Mouse (Mus musculus) liver, embryonic 14.5 days (tissue): ENCODE results near the gene Efhb. TPM values are rescaled to one million over a fixed set of nuclear protein-coding genes. Genes with fewer than 3 reads are reported as not detected.
A peak's percentile ranks its signal among the peaks of the same experiment; 100 is the strongest.

Experiments
- ATAC-seq: fragments of 200-750 bp; cut with Nextera tagmentation; 2 replicates; pipeline ENCODE4 v1.8.0; 2017; ENCODE audit warnings: moderate number of reproducible peaks, mild to moderate bottlenecking, moderate library complexity; ENCODE audit not compliant: insufficient read depth
- DNase-seq, 3 experiments: peaks; one replicate each; pipeline ENCODE4 v3.0.0-alpha.2; 2012 to 2013; ENCODE audit warnings: low read depth in 3 of 3, low spot score in 3 of 3
- H3K27ac ChIP-seq: fragments of 300-500 bp; sonication (generic); 2 replicates; pipeline ENCODE4 v1.5.1; 2014; ENCODE audit warnings: moderate library complexity, mild to moderate bottlenecking, control low read depth, inconsistent platforms
- H3K27me3 ChIP-seq: fragments of 300-500 bp; sonication (generic); 2 replicates; pipeline ENCODE4 v1.6.1; 2014; ENCODE audit warnings: mild to moderate bottlenecking, low read length, moderate library complexity; ENCODE audit not compliant: control insufficient read depth, insufficient read depth
- H3K36me3 ChIP-seq: fragments of 300-500 bp; sonication (generic); replicated peaks from 2 replicates; pipeline ENCODE4 v1.6.1; 2014; ENCODE audit warnings: low read depth; ENCODE audit not compliant: control insufficient read depth, insufficient read depth
- H3K4me1 ChIP-seq, 2 experiments: fragments of 200-500 bp in 1 of 2; fragments of 300-500 bp in 1 of 2; sonication (generic) in 1 of 2; replicated peaks; 2 replicates each; pipeline ENCODE4 v1.6.1; 2012 to 2014; ENCODE audit warnings: antibody characterized with exemption in 1 of 2, inconsistent platforms in 1 of 2, low read length in 1 of 2; ENCODE audit not compliant: control insufficient read depth in 2 of 2, insufficient read depth in 2 of 2
- H3K4me2 ChIP-seq: fragments of 300-500 bp; sonication (generic); 2 replicates; pipeline ENCODE4 v1.6.1; 2014; ENCODE audit warnings: low read depth, mild to moderate bottlenecking, control low read depth, moderate library complexity
- H3K4me3 ChIP-seq, 2 experiments: fragments of 200-500 bp in 1 of 2; fragments of 300-500 bp in 1 of 2; sonication (generic) in 1 of 2; 2 replicates each; pipeline ENCODE4 v1.5.1; 2012 to 2014; ENCODE audit warnings: low read depth in 2 of 2, low read length in 2 of 2, mild to moderate bottlenecking in 2 of 2, control low read depth in 1 of 2, inconsistent platforms in 1 of 2, moderate library complexity in 1 of 2; ENCODE audit not compliant: insufficient read depth in 1 of 2
- H3K9ac ChIP-seq: fragments of 300-500 bp; sonication (generic); replicated peaks from 2 replicates; pipeline ENCODE4 v1.6.1; 2014; ENCODE audit warnings: mild to moderate bottlenecking, control low read depth, moderate library complexity
- H3K9me3 ChIP-seq: fragments of 300-500 bp; sonication (generic); 2 replicates; pipeline ENCODE4 v1.6.1; 2016; ENCODE audit warnings: low read length, mixed read lengths; ENCODE audit not compliant: control insufficient read depth
- CTCF ChIP-seq: IDR thresholded peaks from 2 replicates; pipeline ENCODE4 v1.5.1; 2016; ENCODE audit warnings: antibody characterized with exemption, low read depth, control low read depth
- EP300 ChIP-seq: IDR thresholded peaks from 2 replicates; pipeline ENCODE4 v1.6.1; 2016; ENCODE audit warnings: antibody characterized with exemption, low read depth
- WGBS: fragments of 180-500 bp; shearing (Covaris S2); extraction: QIAGEN DNeasy Blood & Tissue Kit; methylation state at CpG from one replicate; pipeline ENCODE4 v1.1.7; 2014; ENCODE audit not compliant: insufficient replicate concordance; 5-methylcytosine and 5-hydroxymethylcytosine counted together
- polyA plus RNA-seq, 2 experiments: library from polyadenylated mRNA; depleted of rRNA in 1 of 2; stranded (reverse) in 1 of 2; unstranded in 1 of 2; fragments of >200 nt; fragmentation: Nextera tagmentation in 1 of 2; extraction: Ambion mirVana in 1 of 2; gene quantifications; 2 replicates each; pipeline versions ENCODE4 v1.2.1 to v1.2.3; 2012 to 2014

The Efhb gene
- polyA plus RNA-seq, 2 experiments, result 0.01 TPM; not detected in 1

DNA sequence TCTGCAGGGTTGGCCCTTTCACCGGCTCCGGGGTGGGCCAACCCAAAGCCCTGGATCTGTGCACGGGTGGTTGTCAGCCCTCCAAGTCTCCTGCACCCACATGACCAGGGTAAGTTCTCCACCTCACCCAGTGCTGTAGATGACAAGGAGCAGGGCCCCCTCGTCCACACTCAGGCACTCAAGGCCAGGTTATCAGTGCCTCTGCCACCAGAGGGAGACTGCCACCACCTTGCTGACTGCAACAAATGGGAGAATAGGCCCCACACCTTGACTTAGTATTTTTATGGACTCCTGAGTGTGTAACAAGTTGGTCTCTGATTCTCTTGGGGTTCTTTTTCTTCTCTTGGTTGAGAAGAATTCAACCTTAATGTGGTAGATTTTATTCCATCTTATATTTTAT, 2.4 kb upstream of the Efhb start:
- Histone ChIP-seq H3K9me3 (no peaks in the 10 kb centered on the region), H3K36me3 (no peaks in the 10 kb centered on the region), H3K27ac (no peak overlapping the region), H3K9ac (no peak overlapping the region), H3K4me2 (no peak overlapping the region), H3K4me3 (no peak overlapping the region), H3K4me1 (no peaks in the 10 kb centered on the region; a peak in 1 of 4 replicates), H3K27me3 (no peaks in the 10 kb centered on the region)
- no peak for DNase-seq
- ATAC-seq, result no peak
- TF ChIP-seq CTCF (peak; percentile 75), EP300 (no peak)
- WGBS, result 43% methylated on average over 4 of the region's 4 CpGs

- DNase-seq (no peak), ATAC-seq (no peak)
- WGBS, result 14% methylated on average over 7 of the region's 9 CpGs
Observed at GRCm38 (mm10) chr17:53463496-53463840, 347 bp upstream of the Efhb start.

GRCm38 (mm10) chr17:53456742-53457141, 6.4 kb downstream of the Efhb start:
- no peak overlapping the region for H3K9ac ChIP-seq
- 0 out of 4 replicates have a peak, but pooled peaks cover 0 to 2% of the 10 kb centered on the region in 2 experiments for H3K4me1 ChIP-seq
- H3K36me3 ChIP-seq, result no peaks in the 10 kb centered on the region
- H3K4me2 ChIP-seq, result no peak overlapping the region
- ATAC-seq (no peak), DNase-seq (no peak)
- no peak overlapping the region for H3K4me3 ChIP-seq
- TF ChIP-seq EP300 (no peak), CTCF (no peak)
- H3K27ac ChIP-seq, result no peak overlapping the region
- 9% methylated on average over 1 of the region's 1 CpGs for WGBS
- H3K27me3 ChIP-seq, result no peaks in the 10 kb centered on the region
- no peaks in the 10 kb centered on the region for H3K9me3 ChIP-seq

More at GRCm38 (mm10) chr17:53463496-53463840, 347 bp upstream of the Efhb start:
- H3K4me3 ChIP-seq, result peak overlapping the region in 1 of 2 experiments; percentile 20; a peak in 1 of 4 replicates
- peak overlapping the region; percentile 40 for H3K4me2 ChIP-seq
- no peak for TF ChIP-seq CTCF
- TF ChIP-seq EP300, result no peak
- H3K36me3 ChIP-seq, result no peaks in the 10 kb centered on the region
- no peaks in the 10 kb centered on the region; a peak in 1 of 4 replicates for H3K4me1 ChIP-seq
- no peak overlapping the region for H3K27ac ChIP-seq
- no peaks in the 10 kb centered on the region for H3K9me3 ChIP-seq
- H3K27me3 ChIP-seq, result no peaks in the 10 kb centered on the region
- no peak overlapping the region for H3K9ac ChIP-seq

GRCm38 (mm10) chr17:53456152-53456551, 7.0 kb downstream of the Efhb start:
- 58% methylated on average over 2 of the region's 2 CpGs for WGBS
- TF ChIP-seq CTCF (no peak), EP300 (no peak)

DNA sequence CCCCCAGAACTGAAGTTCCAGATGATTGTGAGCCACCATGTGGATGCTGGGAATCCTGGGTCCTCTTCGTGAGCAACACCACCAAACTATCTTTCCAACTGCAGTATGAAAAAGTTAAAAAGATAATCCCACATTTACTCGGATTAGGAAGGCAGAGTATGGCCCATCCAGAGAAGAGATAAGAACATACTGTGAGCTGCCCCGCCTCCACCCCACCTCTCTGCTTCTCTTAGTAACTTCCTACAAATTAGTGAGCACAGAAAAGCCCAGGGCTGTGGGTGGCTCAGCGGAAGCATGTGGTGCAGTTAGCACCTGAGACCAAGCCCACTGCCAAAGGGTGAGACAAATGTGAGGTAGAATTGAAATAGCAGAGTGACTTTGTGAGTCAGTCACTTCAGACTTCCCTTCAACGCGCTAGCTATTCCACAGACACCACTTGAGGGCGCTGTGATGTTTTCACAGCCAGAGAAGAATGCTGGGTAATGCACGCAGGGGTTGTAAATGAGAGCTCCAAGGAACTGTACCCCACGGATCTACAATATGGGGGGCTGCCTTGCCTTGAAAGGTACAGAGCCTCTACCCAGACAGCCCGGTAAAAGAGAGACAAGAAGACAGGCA, 60.3 kb downstream of the Efhb start:
- Histone ChIP-seq H3K4me1 (no peaks in the 10 kb centered on the region), H3K4me3 (no peak overlapping the region), H3K9ac (no peak overlapping the region), H3K27me3 (no peaks in the 10 kb centered on the region), H3K27ac (no peak overlapping the region), H3K9me3 (no peaks in the 10 kb centered on the region), H3K36me3 (no peaks in the 10 kb centered on the region), H3K4me2 (no peak overlapping the region)
- DNase-seq (peak in 1 of 3 experiments; percentile 14), ATAC-seq (no peak)
- peak; percentile 46; the same call in 1 of the 2 replicates for TF ChIP-seq CTCF
- no peak for TF ChIP-seq EP300
- WGBS, result 25% methylated on average over 10 of the region's 10 CpGs

More at GRCm38 (mm10) chr17:53456152-53456551, 7.0 kb downstream of the Efhb start:
- H3K4me2 ChIP-seq, result no peak overlapping the region
- H3K27me3 ChIP-seq, result no peaks in the 10 kb centered on the region
- no peak for ATAC-seq
- DNase-seq, result no peak
- no peak overlapping the region for H3K27ac ChIP-seq
- 0 out of 4 replicates have a peak, but pooled peaks cover 0 to 2% of the 10 kb centered on the region in 2 experiments for H3K4me1 ChIP-seq
- H3K9ac ChIP-seq, result no peak overlapping the region
- no peaks in the 10 kb centered on the region for H3K36me3 ChIP-seq
- no peaks in the 10 kb centered on the region for H3K9me3 ChIP-seq
- no peak overlapping the region for H3K4me3 ChIP-seq
